Mouse (Mus musculus): Measurements from ENCODE around the gene Ppa2.
A peak's percentile ranks its signal among the peaks of the same experiment; 100 is the strongest.

Gene Ppa2

GRCm38 (mm10) chr3:133405636-133406035 lies 95.7 kb downstream of the Ppa2 start:
- DNase-seq = no peak

- DNase-seq = peak in 1 of 2 experiments; percentile 12
Observed at GRCm38 (mm10) chr3:133406248-133406647, 96.3 kb downstream of the Ppa2 start.

- DNase-seq = no peak
Observed at GRCm38 (mm10) chr3:133411123-133411675, 101.3 kb downstream of the Ppa2 start.

- DNase-seq = no peak
Observed at GRCm38 (mm10) chr3:133411768-133412167, 101.9 kb downstream of the Ppa2 start.

- no peak for DNase-seq
Observed at GRCm38 (mm10) chr3:133414747-133415146, 104.8 kb downstream of the Ppa2 start.

- DNase-seq = no peak
Observed at GRCm38 (mm10) chr3:133423073-133423472, 113.2 kb downstream of the Ppa2 start.

Measured in kidney, adult 8-10 months (tissue).